Mouse (Mus musculus) olfactory bulb, adult 2 months (tissue): ENCODE data around the gene Olfr304. TPM values are rescaled to one million over a fixed set of nuclear protein-coding genes. Genes with fewer than 3 reads are reported as not detected.
"Not testable (repeated sequence)": the region's sequence is repeated elsewhere in the genome, so short reads cannot be mapped to it uniquely, and the experiment has no call there.

Source experiments
- H3K27ac ChIP-seq: fragments of 200-500 bp; 2 replicates; pipeline ENCODE4 v1.5.1; 2012; ENCODE audit warnings: low read depth, low read length; ENCODE audit not compliant: insufficient read depth
- H3K4me1 ChIP-seq: fragments of 200-500 bp; 2 replicates; pipeline ENCODE4 v1.6.1; 2012; ENCODE audit warnings: low read length; ENCODE audit not compliant: control insufficient read depth, insufficient read depth
- H3K4me3 ChIP-seq: fragments of 200-500 bp; 2 replicates; pipeline ENCODE4 v1.5.1; 2012; ENCODE audit warnings: mild to moderate bottlenecking, low read depth, low read length, moderate library complexity; ENCODE audit not compliant: insufficient read depth
- CTCF ChIP-seq: fragments of 200-500 bp; IDR thresholded peaks from 2 replicates; pipeline ENCODE4 v1.5.1; 2012; ENCODE audit warnings: low read depth, mild to moderate bottlenecking, low read length, moderate library complexity; ENCODE audit not compliant: insufficient read depth
- POLR2A ChIP-seq: fragments of 200-500 bp; IDR thresholded peaks from 2 replicates; pipeline ENCODE4 v1.6.1; 2012; ENCODE audit warnings: mild to moderate bottlenecking, low read depth, low read length, moderate library complexity; ENCODE audit not compliant: insufficient read depth
- WGBS: fragments of 180-500 bp; shearing (Covaris S2); methylation state at CpG from one replicate; pipeline ENCODE4 v1.1.7; 2018; 5-methylcytosine and 5-hydroxymethylcytosine counted together
- polyA plus RNA-seq: library from polyadenylated mRNA; stranded (reverse); fragments of >200 nt; gene quantifications from 2 replicates; pipeline ENCODE4 v1.2.4, GENCODE M21; 2012; ENCODE audit warnings: low replicate concordance; ENCODE audit not compliant: missing spikeins, insufficient read depth, insufficient read length

The Olfr304 gene
- not detected in 2 replicates for polyA plus RNA-seq

DNA sequence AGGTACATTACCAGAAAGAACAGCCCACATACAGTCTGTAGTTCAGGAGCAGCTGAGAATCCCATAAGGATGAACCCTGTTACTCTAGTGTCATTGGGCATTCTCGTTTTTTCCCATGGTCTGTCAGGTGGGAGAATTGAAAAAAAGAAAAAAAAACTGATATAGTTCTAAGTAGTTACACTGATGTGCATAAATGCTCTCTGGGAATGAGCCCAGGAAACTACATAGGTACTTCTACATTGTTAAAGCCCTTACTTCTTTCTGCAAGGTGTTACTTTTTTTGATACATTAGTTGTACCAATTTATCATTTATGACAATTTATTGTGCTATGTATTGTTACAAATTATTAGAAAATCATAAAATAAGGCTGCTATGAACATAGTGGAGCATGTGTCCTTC is at the start of gene Olfr304:
Olfr304 (minus strand) TSS at position 101 of the 400 bp plus-strand sequence.
- WGBS, result 55% methylated on average over 1 of the region's 1 CpGs
- no peak within 1 kb of the TSS for H3K27ac ChIP-seq
- TF ChIP-seq POLR2A, result no peak
- TF ChIP-seq CTCF, result no peak
- H3K4me1 ChIP-seq, result no peaks in the 10 kb centered on the region
- no peak within 1 kb of the TSS for H3K4me3 ChIP-seq

- 87% methylated on average over 2 of the region's 2 CpGs for WGBS
- H3K4me1 ChIP-seq, result no peaks in the 10 kb centered on the region
- no peak within 1 kb of the TSS for H3K27ac ChIP-seq
- H3K4me3 ChIP-seq, result no peak within 1 kb of the TSS
- TF ChIP-seq POLR2A (no peak), CTCF (no peak)
Measured at GRCm38 (mm10) chr7:86403546-86403945, 17.1 kb upstream of the Olfr304 start, which contains the start of gene Olfr301. Gene Olfr301, plus strand, starts transcription at chr7:86403846.

- Histone ChIP-seq H3K4me1 (no peaks in the 10 kb centered on the region), H3K4me3 (no peak within 1 kb of the TSS), H3K27ac (no peak within 1 kb of the TSS)
- TF ChIP-seq CTCF (no peak), POLR2A (no peak)
Measured at GRCm38 (mm10) chr7:86397689-86398088, 11.2 kb upstream of the Olfr304 start, which contains the start of gene Olfr303. Gene Olfr303, minus strand, starts transcription at chr7:86397789.

DNA sequence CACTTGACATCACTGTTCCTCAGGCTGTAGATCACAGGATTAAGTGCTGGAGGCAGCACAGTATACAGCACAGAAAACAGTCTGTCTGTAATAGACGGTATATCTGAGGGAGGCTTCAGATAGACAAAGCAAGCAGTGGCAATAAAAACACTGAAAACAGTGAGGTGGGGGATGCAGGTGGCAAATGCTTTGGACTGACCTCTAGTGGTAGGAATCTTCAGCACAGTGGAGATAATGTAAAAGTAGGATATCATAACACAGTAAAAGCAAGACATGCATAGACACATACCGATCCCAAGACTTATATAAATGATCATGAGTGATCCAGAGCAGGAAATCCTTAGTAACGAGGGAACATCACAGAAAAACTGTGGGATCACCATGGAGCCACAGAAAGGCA is 689 bp downstream of the Olfr304 start:
- no peak overlapping the region for H3K4me3 ChIP-seq
- no peaks in the 10 kb centered on the region for H3K4me1 ChIP-seq
- H3K27ac ChIP-seq, result no peak overlapping the region
- TF ChIP-seq POLR2A (no peak), CTCF (no peak)
- WGBS, result 70% methylated on average over 3 of the region's 3 CpGs

DNA sequence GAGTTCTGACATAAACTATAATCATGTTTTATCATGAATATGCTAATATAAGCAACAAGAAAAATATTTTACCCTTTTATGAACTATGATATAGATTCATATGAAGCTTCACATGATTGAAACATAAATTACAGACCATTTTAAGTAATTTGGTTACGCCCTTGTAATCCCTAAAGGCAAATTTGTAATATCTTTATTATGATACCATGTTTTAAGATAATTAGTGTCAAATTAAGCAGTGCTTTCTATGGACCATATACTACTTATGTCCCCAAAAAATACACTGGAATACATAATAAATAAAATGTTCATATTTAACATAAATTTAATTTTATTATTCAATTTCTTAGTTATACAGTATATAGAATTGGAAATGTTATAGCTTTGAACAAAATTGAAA is 19.6 kb downstream of the Olfr304 start, which contains the start of gene Olfr305:
Olfr305 (minus strand) TSS at position 101 of the 400 bp plus-strand sequence.
- TF ChIP-seq POLR2A (no peak), CTCF (no peak)
- Histone ChIP-seq H3K4me3 (no peak within 1 kb of the TSS), H3K27ac (no peak within 1 kb of the TSS), H3K4me1 (no peaks in the 10 kb centered on the region)
- WGBS, result 91% methylated on average over 1 of the region's 1 CpGs

GRCm38 (mm10) chr7:86346296-86346695 is 40.2 kb downstream of the Olfr304 start:
- WGBS, result 86% methylated on average over 9 of the region's 9 CpGs
- H3K4me3 ChIP-seq, H3K27ac ChIP-seq, H3K4me1 ChIP-seq: not testable (repeated sequence)

- 56% methylated on average over 3 of the region's 3 CpGs for WGBS
- no peak for TF ChIP-seq POLR2A
- no peak for TF ChIP-seq CTCF
- H3K27ac ChIP-seq, result no peak overlapping the region
Measured at GRCm38 (mm10) chr7:86344253-86344652, 42.2 kb downstream of the Olfr304 start.

GRCm38 (mm10) chr7:86342881-86343565 is 43.4 kb downstream of the Olfr304 start:
- Histone ChIP-seq H3K4me1 (no peaks in the 10 kb centered on the region), H3K27ac (no peak overlapping the region), H3K4me3 (no peak overlapping the region)
- WGBS, result 79% methylated on average over 14 of the region's 14 CpGs
- TF ChIP-seq CTCF (no peak), POLR2A (no peak)

More at GRCm38 (mm10) chr7:86344253-86344652, 42.2 kb downstream of the Olfr304 start:
- H3K4me3 ChIP-seq, result no peak overlapping the region
- no peaks in the 10 kb centered on the region for H3K4me1 ChIP-seq

GRCm38 (mm10) chr7:86337486-86337885 is 49.0 kb downstream of the Olfr304 start, which contains the start of gene Olfr307:
Gene Olfr307, minus strand, starts transcription at chr7:86337586.
- H3K4me1 ChIP-seq, result no peaks in the 10 kb centered on the region
- 79% methylated on average over 1 of the region's 1 CpGs for WGBS
- H3K27ac ChIP-seq, result no peak within 1 kb of the TSS
- no peak for TF ChIP-seq POLR2A
- no peak for TF ChIP-seq CTCF
- H3K4me3 ChIP-seq, result no peak within 1 kb of the TSS

Other genes with a start within 250 kb of the Olfr304 start
- gene Vmn2r75, start 214.9 kb downstream of the Olfr304 start, polyA plus RNA-seq, result not detected in 2 replicates
- not detected in 2 replicates for gene Vmn2r76, start 140.3 kb downstream of the Olfr304 start, polyA plus RNA-seq
- gene Olfr310, start 109.5 kb downstream of the Olfr304 start, polyA plus RNA-seq, result not detected in 2 replicates
- not detected in 2 replicates for gene Olfr309, start 73.0 kb downstream of the Olfr304 start, polyA plus RNA-seq
- not detected in 2 replicates for gene Olfr308, start 61.0 kb downstream of the Olfr304 start, polyA plus RNA-seq
- not detected in 2 replicates for gene Olfr307, start 49.1 kb downstream of the Olfr304 start, polyA plus RNA-seq
- not detected in 2 replicates for gene Olfr305, start 19.7 kb downstream of the Olfr304 start, polyA plus RNA-seq
- gene Olfr303, start 11.1 kb upstream of the Olfr304 start, polyA plus RNA-seq, result not detected in 2 replicates
- not detected in 2 replicates for gene Olfr301, start 17.2 kb upstream of the Olfr304 start, polyA plus RNA-seq
- gene Olfr299, start 73.3 kb upstream of the Olfr304 start, polyA plus RNA-seq, result not detected in 2 replicates
- not detected in 2 replicates for gene Olfr298, start 105.8 kb upstream of the Olfr304 start, polyA plus RNA-seq
- not detected in 2 replicates for gene Olfr297, start 133.3 kb upstream of the Olfr304 start, polyA plus RNA-seq
- gene Olfr295, start 197.2 kb upstream of the Olfr304 start, polyA plus RNA-seq, result not detected in 2 replicates
- not detected in 2 replicates for gene Olfr294, start 230.0 kb upstream of the Olfr304 start, polyA plus RNA-seq